Mouse (Mus musculus): ENCODE measurements around the gene Ift88. TPM values are rescaled to one million over a fixed set of nuclear protein-coding genes. Genes with fewer than 3 reads are reported as not detected.

The Ift88 gene
- polyA plus RNA-seq, 1 experiment from 2014 or later, result 12.8 TPM

GRCm38 (mm10) chr14:57554434-57554833 is 130.6 kb downstream of the Ift88 start:
- WGBS, result 93% methylated on average over 5 of the region's 5 CpGs
- H3K27ac ChIP-seq, result no peak overlapping the region

GRCm38 (mm10) chr14:57555471-57556070 is 131.7 kb downstream of the Ift88 start:
- 85% methylated on average over 7 of the region's 7 CpGs for WGBS
- H3K9ac ChIP-seq, result no peak overlapping the region
- no peak overlapping the region for H3K27ac ChIP-seq
- ATAC-seq (ENCODE audit: insufficient read depth, low FRiP score, low read depth), result no peak
- no peak overlapping the region for H3K4me2 ChIP-seq
- no peaks in the 10 kb centered on the region for H3K4me1 ChIP-seq
- no peaks in the 10 kb centered on the region for H3K27me3 ChIP-seq (replicated peaks)
- H3K9me3 ChIP-seq, result no peaks in the 10 kb centered on the region
- no peak overlapping the region for H3K4me3 ChIP-seq (replicated peaks)
- no peaks in the 10 kb centered on the region for H3K36me3 ChIP-seq

More at GRCm38 (mm10) chr14:57554434-57554833, 130.6 kb downstream of the Ift88 start:
- Histone ChIP-seq H3K27me3 (replicated peaks) (no peaks in the 10 kb centered on the region), H3K4me3 (replicated peaks) (no peak overlapping the region), H3K4me2 (no peak overlapping the region), H3K4me1 (no peaks in the 10 kb centered on the region), H3K9me3 (no peaks in the 10 kb centered on the region), H3K9ac (no peak overlapping the region), H3K36me3 (0 out of 2 replicates have a peak, but pooled peaks cover 3% of the 10 kb centered on the region)
- ATAC-seq (ENCODE audit: insufficient read depth, low FRiP score, low read depth), result no peak

- Histone ChIP-seq H3K36me3 (no peaks in the 10 kb centered on the region), H3K9ac (no peak overlapping the region), H3K4me3 (replicated peaks) (no peak overlapping the region), H3K4me2 (no peak overlapping the region), H3K27me3 (replicated peaks) (no peaks in the 10 kb centered on the region), H3K4me1 (no peaks in the 10 kb centered on the region), H3K27ac (no peak overlapping the region), H3K9me3 (no peaks in the 10 kb centered on the region)
- no peak for ATAC-seq (ENCODE audit: insufficient read depth, low FRiP score, low read depth)
- WGBS, result 79% methylated on average over 1 of the region's 1 CpGs
These were observed 133.1 kb downstream of the Ift88 start for GRCm38 (mm10) chr14:57556922-57557321.

GRCm38 (mm10) chr14:57565626-57566025 is 141.8 kb downstream of the Ift88 start:
- no peak for ATAC-seq (ENCODE audit: insufficient read depth, low FRiP score, low read depth)
- Histone ChIP-seq H3K9me3 (no peaks in the 10 kb centered on the region), H3K4me1 (no peaks in the 10 kb centered on the region), H3K27me3 (replicated peaks) (no peaks in the 10 kb centered on the region), H3K27ac (no peak overlapping the region), H3K4me2 (no peak overlapping the region), H3K4me3 (replicated peaks) (no peak overlapping the region), H3K36me3 (peaks cover 4% of the 10 kb centered on the region; the same call in 1 of the 2 replicates), H3K9ac (no peak overlapping the region)
- WGBS, result 83% methylated on average over 6 of the region's 6 CpGs

Other genes starting within 250 kb of the Ift88 start
- gene Cryl1, start 25.5 kb upstream of the Ift88 start, polyA plus RNA-seq (2015; fragmentation: Nextera tagmentation; extraction: Ambion mirVana), result 37.6 and 44.5 TPM in 2 replicates
- gene Il17d, start 100.7 kb downstream of the Ift88 start, polyA plus RNA-seq (2015; fragmentation: Nextera tagmentation; extraction: Ambion mirVana), result 8.1 and 9.0 TPM in 2 replicates
- 89.0 and 91.0 TPM in 2 replicates for gene Eef1akmt1, start 147.6 kb downstream of the Ift88 start, polyA plus RNA-seq (2015; fragmentation: Nextera tagmentation; extraction: Ambion mirVana)
- gene Xpo4, start 241.4 kb downstream of the Ift88 start, polyA plus RNA-seq (2015; fragmentation: Nextera tagmentation; extraction: Ambion mirVana), result 20.4 and 21.3 TPM in 2 replicates